Mouse (Mus musculus) thymus, adult 2 months (tissue): ENCODE data around the gene Dda1.

Experiments used
- CTCF ChIP-seq: fragments of 200-500 bp; IDR thresholded peaks from 2 replicates; pipeline ENCODE4 v1.5.1; 2012; ENCODE audit warnings: mild to moderate bottlenecking, control low read depth, low read length, moderate library complexity, borderline replicate concordance; ENCODE audit not compliant: control insufficient read depth, poor library complexity, insufficient read depth; ENCODE audit errors: extremely low read depth
- POLR2A ChIP-seq: fragments of 200-500 bp; IDR thresholded peaks from 2 replicates; pipeline ENCODE4 v1.6.1; 2012; ENCODE audit warnings: mild to moderate bottlenecking, low read length, control low read depth, moderate library complexity; ENCODE audit not compliant: control insufficient read depth, poor library complexity, insufficient read depth; ENCODE audit errors: extremely low read depth

- TF ChIP-seq POLR2A (no peak), CTCF (no peak)
Observed at GRCm38 (mm10) chr8:71456906-71457305, 12.1 kb upstream of the Dda1 start.
